Mouse (Mus musculus) layer of hippocampus, adult 11-12 months (tissue): ENCODE data around the gene Smpdl3b.
A peak's percentile ranks its signal among the peaks of the same experiment; 100 is the strongest.

Source experiments
- DNase-seq: peaks from one replicate; pipeline ENCODE4 v3.0.0; 2022; ENCODE audit warnings: low spot score

Gene Smpdl3b

DNA sequence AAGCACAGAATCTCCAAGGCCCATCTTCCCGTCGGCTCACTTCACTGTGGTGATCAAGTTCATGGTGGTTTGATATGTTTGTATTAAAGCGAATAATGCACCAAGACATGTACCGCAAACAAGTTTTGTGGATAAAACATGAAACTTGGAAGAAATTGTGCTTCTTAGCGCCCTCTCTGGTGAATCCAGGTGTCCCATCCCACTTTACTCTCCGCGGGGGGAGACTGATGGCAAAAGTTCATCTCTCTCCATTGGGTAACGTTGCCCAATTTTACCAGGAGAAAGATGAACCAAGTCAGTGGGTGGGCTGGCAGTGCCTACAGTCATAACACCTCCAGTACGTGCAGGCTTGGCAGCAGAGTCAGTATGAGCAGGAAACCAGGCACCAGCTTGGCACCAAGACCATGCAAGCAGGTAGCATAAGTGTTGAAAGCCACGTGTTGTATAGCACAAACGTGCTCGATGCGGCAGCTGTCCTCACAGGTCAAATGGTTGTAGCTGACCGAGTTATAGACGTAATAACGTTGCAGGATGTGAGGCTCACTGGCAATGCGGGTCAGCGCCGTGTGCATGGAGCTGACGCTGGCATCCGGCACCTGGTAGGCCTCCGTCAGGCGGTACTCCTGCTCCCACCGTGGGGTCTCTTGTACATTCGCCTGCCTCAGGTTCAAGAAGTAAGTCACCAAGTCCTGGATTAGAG, 23.8 kb downstream of the Smpdl3b start:
- DNase-seq: no peak

DNA sequence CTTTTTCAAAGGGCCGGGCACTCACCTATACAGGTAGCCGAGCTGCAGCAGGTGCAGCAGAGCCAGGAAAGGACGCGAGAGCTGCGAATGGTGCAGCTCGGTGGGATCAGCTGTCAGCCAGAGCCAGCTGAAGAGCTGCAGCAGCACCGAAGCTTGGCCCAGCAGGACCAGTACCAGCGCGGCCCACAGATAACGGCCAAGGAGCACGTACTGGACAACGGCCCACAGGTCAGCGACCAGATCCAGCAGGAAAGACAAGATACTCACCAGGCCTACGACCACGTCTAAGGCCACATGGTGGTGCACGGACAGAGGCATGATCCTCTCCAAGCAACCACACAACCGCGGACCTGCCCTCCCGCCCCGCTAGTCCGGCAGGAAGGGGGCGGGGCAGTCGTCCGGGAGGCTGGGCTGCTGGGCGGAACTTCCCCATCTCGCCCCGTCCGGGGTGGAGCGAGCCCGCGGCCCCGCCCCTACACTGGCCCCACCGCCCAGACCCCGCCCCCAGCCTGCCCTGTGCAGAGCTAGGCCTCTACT, 24.8 kb downstream of the Smpdl3b start, which contains the start of gene Xkr8:
Xkr8 (minus strand) TSS at position 399 of the 537 bp plus-strand sequence.
- DNase-seq: peak; percentile 73

DNA sequence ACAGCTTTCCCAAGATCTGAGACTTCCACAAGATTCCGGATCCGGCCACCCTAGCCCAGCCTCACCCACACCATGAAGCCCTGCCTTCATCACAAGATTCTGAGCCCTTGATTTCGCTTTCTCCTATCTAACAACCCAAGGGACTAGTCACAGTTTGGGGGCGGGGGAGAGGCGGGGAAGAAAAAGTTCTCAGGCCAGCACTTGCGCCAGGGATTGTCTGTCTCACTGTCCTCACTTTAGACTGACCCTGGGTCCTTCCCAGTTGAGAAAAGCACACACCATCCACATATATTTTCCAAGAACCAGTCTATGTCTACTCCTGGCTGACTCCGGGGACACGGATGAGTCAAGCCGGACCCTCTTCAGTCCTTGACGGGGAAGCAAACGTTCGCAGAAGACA, 25.4 kb downstream of the Smpdl3b start:
- DNase-seq: no peak

DNA sequence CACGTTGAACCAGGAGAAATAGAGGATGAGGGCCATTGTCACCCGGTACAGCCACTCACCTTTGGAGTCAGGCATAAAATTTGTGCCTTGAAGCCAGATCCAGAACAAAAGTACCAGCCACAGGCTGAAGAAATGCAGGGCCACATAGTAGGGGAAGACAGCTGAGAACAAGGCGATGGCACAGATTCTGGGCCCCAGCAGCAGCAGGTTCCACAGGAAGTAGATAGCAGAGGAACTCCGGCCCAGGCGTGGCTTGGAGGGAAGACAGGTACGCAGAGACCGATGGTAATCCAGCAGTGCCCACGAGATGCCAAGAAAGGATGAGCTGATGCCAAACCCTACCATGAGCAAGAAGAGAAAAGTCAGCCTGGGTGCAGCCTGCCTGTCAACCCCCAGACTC, 28.8 kb downstream of the Smpdl3b start:
- DNase-seq: no peak

DNA sequence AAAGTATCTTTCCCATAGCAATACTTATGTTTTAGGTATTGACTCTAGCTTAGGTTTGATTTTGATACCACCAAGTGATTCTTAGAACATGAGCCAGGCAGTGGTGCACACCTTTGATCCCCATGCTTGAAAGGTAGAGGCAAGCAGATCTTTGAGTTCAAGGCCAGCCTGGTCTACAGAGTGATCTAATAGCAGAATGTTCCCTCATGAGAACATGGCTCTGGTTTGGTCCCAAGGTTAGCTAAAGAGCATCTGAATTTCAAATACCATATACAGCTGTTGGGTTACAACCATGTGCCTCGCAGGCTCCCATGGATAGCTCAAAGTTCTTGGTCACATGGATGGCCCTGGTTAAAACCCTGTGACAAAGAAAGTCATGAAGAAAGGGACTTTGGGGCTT, 38.8 kb downstream of the Smpdl3b start:
- DNase-seq: no peak

DNA sequence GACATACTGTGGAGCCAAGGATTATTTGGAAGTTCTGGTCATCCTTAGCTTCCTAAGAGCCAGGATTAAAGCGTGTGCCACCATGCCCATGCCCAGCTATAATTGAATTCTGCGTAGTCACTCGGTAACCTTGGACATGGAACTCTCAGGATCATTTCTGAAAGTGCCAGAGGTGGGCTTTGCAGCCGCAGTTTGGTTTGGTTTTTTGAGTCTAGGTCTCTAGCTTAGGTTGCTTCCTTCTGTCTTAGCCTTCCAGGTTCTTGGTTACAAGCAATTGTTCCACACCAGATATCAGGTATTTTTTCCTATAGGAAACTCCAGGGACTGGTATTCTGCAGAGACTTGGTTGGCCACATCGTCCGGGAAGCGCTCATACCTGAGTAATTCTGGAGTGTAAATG, 43.9 kb downstream of the Smpdl3b start:
- no peak for DNase-seq

DNA sequence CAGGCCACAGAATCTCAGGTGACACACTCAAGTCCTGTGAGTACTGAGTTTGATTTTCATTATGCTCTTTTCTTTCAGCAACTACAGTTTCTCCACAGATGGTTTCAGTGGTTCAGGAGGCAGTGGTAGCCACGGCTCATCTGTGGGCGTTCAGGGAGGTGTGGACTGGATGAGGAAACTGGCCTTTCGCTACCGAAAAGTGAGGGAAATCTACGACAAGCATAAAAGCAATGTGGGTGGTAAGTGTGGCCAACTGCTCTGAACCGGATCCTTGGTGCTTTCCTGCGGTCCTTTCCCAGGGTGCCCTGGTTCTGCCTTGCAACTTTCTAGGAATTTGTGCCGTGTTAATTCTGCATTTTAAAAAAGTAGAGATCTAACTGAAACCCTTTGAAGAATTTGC, 50.2 kb downstream of the Smpdl3b start:
- no peak for DNase-seq

DNA sequence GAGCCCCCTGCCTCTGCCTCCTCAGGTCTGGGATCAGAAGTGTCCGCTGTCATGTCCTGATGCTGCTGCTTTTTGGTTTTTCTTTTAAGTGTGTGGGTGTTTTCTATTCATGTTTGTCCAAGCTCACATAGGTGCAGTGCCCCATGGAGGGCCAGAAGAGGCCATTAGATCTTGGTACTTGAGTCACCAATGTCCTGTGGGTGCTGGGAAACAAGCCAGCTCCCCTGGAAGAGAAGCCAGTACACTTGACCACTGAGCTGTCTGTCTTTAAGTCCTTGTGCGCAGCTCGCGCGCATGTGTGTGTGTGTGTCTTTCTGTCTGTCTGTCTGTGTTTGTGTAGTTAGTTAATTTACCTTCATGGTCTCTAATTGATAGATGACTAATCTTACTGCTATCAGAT, 55.0 kb downstream of the Smpdl3b start:
- DNase-seq: no peak

DNA sequence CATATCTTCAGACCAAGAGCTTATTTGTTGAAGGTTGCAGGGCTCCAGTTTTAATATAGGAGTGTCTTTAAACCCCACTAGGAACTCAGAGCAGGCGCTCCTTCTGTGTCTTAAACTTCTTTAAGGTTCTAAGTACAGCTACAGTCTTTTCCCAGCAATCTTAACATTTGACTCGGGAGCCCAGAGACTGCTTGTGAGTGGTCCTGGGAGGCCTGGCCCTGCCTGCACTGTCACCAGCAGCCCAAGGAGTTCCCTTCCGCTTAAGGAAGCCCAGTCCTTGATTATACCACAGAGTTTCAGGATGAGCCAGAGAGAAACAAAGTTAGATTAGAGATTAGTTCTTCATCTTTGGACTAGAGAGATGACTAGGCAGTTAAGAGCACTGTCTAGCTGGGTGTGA, 63.7 kb downstream of the Smpdl3b start:
- DNase-seq: no peak

DNA sequence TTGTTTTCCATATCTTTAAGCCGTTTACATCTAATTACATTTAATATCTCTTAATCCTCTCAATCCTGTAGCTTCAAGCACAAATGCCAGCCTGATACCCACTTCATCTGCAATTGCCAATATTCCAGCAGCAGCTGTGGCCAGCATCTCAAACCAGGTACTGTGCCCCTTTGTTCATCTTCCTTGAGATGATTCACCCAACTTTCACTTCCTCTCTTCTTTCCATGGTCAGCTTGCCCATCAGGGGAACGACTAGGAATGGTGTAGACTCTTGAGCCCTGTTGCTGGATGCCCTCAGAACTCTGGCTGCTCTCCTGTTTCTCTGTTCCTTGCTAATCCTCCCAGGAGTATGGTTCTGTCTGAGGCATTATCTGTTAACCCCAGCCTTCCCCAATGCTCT, 67.4 kb downstream of the Smpdl3b start:
- no peak for DNase-seq
